Mouse (Mus musculus) thymus, postnatal 36 days (tissue): Measurements from ENCODE around the gene Castor1.

ENCODE experiments used
- DNase-seq, 2 experiments: peaks; one replicate each; pipeline ENCODE4 v3.0.0; 2022; ENCODE audit warnings: mixed read lengths in 2 of 2

Gene Castor1

DNA sequence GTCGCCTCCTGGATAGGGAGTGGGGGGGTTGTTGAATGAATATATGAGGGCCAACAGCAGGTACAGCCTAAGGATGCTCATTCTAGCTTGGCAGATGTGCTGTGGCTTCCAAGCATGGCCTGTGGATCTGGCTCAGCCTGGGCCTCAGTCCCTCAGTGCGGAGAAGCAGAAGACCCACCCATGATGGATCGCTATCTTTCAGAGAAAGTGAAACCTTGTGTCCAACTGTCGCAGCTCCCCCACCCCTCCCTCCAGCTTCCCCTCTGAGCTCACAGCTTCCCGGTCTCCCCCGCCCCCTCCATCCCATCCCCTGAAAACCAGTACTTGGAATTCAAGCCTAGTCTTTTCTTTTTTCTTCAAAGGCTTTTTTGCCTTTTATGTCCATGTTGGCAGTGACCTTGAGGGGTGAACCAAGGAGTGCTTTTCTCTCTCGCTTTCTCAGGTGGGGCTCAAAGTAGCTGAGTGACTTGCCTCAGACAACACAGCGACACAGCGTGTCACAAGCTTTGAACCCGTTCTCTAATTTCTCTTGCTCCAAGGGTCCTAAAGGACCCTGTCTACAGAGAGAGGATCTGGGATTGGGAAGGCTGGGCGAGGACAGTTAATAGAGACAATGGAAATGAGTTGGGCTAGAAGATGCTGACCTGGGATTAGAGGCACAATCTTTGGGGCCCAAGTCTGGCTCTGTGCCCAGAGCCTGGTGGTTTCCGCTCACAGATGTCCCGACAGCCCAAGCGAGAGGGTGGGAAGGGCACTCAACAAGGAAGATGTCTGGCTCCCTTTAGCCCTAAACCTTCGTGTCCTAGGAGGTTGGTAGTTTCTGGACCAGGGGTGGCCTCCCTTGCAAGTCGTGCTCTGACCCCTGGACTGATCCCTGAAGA is 17.9 kb downstream of the Castor1 start, which contains the start of gene Osm:
TSS of gene Osm (plus strand) at position 756 of the 881 bp plus-strand sequence.
- peak; percentile 55 to 60 for DNase-seq

DNA sequence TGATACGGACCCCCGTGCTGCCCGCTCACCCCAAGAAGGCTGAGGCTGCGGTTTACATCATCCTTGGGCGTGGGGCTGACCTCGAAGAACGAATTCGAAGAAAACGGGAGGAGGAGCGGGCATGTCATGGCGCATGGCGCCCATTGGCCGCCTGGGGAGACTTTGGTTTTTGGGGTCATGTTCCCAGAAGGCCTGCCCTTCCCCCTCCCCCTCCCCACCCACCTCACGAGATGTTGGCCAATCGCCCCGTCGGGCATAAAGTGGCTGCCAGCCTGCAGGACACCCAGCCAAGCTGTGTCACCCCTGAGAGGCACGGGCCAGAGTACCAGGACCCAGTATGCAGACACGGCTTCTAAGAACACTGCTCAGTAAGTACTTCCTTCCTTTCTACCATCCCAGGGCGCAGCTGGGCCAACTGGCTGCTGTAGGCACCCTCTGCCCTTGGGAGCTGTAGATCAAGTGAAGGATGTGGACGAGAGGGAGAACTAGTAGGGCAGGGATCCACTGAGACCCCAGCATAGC is 18.6 kb downstream of the Castor1 start:
- DNase-seq: peak; percentile 46 to 53

DNA sequence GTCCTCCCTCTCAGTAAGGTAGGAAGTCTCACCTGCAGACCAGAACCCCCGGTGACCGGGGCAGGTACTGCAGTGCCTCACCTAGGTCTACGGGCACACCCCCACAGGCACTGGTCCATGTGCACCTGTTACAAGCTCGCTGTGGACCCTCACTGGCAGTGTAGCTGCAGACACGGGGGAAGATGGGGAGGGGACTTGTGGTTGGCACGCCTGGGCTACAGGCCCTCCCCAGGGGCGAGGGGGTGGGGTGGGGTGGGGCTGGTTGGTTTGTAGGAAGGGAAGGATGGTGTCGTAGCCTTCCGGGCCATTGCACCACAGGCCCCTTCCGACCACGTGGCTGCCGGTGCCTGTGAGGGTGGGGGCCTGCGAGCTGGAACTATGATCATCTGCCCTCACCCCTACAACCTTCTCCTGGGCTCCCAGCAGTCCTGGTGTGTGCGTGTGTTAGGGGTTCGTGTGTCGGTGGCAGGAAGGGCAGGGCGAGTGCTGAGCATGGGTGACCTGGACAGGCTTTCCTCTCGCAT is 19.4 kb downstream of the Castor1 start:
- DNase-seq: peak; percentile 66 to 80

DNA sequence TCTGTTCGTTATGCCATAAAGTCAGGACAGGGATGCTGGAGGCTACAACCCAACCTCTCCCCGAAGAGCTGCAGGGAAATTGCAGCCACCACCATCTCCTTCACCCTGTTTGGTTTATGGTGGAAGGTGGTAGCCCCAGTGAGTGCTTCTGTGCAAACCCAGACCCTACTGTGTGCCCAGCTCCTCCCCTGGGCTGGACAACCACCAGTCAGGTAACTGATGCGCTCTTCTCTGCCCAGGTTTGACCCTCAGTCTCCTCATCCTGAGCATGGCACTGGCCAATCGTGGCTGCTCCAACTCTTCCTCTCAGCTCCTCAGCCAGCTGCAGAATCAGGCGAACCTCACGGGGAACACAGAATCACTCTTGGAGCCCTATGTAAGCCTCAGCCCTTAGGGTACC is 20.1 kb downstream of the Castor1 start:
- no peak for DNase-seq

DNA sequence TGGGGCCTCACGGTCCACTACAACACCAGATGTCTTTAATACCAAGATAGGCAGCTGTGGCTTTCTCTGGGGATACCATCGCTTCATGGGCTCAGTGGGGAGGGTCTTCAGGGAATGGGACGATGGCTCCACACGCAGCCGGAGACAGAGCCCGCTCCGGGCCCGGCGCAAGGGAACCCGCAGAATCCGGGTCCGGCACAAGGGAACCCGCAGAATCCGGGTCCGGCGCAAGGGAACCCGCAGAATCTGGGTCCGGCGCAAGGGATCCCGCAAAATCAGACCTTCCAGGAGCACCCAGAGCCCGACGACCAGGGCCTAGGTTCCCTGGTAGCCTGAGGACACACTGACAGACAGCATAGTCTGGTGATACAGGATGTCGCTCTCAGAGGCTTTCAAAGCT is 21.7 kb downstream of the Castor1 start:
- DNase-seq: no peak

DNA sequence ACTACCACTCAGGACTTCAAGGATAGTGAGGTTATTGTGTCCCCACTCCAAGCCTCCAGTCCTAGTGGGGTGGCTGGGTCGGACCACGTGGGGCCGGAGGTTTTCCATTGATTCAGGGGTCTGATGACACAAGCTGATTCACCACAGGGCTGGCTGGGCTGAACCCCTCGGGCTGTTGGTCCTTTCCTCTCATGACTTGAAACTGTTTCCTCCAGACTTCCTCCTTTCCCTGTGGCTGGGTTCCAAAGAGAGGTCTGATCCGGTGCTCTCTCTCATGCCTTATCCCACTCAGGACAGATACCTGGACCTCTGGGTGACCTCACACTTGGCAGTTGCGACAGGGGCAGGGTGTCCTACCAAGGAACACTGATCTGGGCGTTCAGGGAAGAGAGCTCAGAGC is 22.1 kb downstream of the Castor1 start:
- no peak for DNase-seq

DNA sequence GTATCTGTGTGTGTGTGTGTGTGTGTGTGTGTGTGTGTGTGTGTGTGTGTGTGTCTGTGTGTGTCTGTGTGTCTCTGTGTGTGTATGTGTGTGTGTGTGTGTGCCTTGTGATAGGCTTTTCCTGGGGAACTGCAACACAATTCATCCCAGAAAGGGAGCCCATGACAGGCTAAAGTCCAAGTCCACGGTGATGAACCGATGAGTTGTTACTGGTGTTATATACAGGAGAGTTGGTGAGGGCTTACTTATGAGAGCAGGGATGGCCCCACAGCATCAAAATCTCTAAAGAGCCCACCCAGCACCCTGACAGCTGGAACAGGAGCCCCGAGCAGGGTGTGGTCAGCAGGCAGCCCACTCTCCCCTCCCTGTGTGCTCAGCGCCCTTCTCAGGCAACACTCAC is 23.2 kb downstream of the Castor1 start:
- DNase-seq: no peak

DNA sequence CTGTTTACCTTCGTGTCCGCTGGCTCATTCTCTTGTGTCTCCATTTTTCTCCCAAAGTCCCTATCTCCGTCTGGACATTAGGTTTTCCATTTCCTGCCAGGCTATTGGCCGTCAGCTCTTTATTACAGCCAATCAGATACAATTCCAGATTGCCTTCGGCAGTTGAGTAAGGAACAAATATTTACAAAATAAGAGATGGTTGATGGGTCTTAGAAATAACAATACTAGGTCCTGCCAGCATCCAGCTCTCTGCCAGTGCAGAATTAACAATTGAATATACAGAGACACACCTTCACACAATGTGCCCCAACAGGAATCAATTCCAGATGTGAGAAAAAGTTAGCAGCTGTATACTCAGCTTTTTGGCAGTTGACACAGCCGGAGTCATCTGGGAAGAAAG is 28.1 kb downstream of the Castor1 start:
- DNase-seq: no peak

DNA sequence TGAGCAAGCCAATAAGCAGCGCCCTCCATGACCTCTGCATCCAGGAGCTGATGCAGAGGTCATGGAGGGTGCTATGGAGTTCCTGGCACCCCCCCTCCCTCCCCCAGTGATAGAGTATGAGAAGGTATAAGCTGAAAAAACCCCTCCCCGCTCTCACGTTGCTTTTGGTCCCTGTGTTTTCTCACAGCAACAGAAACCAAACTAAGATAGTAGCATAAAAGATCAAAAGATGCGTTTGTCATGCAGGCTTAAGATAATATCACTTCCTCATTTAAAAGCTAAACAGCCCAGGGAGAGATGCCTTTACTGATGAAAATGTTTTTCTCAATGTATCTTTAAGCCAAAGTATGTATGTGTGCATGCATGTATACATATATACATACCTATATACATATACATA is 28.6 kb downstream of the Castor1 start:
- DNase-seq: no peak

DNA sequence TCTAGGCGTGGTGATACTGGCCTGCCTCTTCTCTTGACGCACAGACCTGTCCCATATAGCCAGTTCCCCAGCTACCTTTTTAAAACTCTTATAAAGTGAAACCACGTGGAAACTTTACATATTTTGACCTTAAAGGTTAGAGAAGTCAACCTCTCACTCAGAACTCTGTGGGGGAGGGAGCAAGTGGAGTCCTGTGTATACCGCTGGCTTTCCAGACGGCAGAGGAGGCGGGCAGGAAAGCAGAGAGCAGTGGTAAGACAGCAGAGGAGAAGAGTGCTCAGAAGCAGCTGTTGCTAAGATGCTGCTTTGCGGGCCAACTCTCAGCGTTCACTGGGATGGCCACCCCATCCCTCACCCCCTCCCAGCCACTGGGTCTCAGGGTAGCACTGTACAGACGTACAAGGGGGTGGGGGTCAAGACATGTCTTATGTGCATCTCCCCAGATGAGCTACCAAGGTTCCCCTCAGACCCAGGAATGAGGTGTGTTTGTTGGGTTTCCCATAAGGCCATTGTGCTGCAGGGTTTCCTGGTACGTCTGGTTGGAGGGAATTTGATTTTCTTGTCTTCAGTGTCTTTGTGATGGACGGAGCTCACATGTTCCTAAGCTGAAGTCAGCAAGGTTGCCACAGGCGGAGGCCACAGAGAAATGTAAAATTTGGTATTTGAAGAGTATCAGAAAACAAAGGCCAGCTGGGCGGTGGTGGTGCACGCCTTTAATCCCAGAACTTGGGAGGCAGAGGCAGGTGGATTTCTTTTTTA is 29.4 kb downstream of the Castor1 start:
- peak; percentile 36 to 53 for DNase-seq

DNA sequence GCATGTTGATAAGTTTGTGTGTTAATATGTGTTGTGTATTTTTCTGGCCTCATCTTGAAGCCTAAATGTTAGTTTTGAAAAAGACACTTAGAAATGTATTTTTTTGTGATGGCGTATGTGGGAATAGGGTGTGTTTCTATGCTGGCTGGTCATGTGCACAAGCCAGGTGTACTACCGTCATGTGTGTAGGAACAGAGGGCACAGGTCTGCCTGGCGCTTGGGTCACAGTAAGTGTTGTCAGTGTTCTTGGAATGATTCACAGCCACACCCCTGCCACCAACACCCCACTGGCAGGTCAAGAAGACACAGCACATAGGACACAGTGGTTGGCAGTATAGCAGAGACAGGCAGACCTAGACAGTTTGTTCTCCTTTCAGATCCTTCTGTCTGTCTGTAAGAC is 31.1 kb downstream of the Castor1 start:
- DNase-seq: no peak

DNA sequence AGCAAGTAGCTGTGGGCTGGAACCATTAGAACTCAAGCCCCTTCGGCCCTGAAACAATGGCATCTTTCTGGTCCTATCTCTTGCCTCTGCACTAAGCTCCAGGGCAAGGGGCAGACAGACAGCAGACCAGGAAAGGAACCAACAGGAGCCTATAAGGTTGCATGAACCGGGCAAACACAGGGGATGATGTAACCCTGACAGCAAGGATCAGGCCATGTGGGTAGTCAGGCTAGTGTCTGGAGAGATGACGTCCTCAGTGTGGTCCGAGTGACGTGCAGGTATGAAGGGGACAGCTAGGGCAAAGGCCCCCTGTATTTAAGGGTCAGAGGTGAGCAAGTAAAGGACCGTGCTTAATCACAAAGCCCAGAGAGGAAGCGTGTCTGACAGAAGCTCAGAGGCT is 32.3 kb downstream of the Castor1 start:
- DNase-seq: no peak

DNA sequence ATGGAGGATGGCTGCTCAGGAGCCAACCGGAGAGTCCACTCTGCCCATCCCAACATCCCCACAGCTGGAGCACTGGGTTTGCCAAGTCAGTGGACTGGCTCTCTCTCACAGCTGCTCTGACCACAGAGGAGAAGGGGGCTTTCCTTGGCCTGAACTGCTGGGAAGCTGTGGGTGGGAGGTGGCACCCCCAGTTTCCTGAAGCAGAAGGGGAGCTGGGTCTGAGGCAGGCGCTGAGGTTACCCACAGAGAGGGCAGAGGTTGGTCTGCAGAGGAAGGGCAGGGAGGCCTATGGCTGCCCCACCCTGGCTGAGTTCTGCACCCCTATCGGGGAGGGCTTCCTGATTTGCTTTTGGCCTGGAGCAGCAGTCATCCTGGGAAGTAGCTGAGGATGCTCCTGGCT is 33.4 kb downstream of the Castor1 start:
- no peak for DNase-seq

DNA sequence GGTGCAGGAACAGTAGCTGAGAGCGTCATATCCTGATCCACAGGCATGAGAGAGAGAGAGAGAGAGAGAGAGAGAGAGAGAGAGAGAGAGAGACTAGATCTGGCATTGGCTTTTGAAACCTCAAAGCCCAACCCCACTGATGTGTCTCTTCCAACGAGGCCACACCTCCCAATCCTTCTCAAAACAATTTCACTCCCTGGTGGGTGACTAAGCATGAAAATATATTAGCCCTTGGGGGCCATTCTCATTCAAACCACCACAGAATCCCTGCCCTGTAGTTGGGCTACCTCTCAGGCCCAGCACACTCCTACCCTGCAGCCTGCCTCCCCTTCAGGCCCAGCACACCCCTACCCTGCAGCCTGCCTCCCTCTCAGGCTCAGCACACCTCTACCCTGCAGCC is 34.9 kb downstream of the Castor1 start:
- no peak for DNase-seq

DNA sequence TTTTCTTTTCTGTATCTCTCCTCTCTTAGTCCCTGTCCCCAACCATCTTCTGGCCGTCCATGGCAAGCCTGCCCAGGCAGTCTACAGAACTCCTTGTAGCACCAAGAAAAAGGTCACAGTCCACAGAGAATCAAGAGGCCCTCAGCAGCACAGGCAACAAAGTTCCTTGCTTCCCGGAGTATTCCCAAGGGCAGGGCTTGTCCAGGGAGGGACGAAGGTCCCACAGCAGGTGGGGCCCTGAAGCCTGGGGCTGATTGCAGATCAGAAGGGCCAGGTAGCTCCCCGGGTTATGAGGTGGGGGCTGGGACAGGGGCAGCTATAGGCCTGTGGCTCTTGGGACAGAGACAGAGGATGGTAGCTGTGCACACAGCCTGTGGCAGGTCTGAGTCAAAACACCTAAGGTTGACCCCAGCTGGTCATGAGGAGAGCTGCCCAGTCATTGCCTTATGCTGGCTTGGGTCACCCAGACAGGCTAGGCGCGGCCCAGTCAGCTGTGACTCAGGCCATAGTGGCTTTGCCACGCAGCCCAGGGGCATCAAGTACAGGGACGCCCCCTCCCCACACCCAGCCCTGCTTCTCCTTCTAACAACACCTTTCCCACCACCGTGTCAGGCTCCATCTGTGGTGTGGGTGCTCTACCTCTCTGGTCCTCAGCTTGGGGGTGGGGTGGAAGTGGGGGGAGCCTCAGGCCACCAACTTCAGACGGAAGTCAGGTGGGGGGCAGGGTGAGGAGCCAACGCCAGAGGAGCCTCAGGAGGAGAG is 39.0 kb downstream of the Castor1 start, which contains the start of gene Lif:
TSS of gene Lif (plus strand) at position 712 of the 762 bp plus-strand sequence.
- DNase-seq: no peak

DNA sequence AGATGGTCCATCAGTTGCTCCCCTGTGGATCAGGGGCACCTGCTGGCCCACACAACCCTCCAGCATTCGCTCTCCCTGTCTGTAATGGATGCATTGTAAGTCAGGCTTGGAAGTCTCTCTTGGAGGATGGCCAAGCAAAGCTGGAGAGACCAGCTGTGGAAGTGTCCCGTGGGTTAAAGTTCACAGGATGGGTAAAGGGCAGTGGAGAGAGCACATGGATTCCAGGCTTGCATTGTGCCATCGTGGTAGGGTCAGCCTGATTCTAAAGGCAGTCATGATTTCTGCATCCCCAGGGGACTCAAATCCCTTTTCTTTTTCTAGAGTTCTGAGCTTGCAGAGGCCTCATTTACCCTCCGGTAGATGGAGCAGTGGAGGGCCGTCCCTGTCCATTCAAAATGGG is 39.7 kb downstream of the Castor1 start:
- no peak for DNase-seq

DNA sequence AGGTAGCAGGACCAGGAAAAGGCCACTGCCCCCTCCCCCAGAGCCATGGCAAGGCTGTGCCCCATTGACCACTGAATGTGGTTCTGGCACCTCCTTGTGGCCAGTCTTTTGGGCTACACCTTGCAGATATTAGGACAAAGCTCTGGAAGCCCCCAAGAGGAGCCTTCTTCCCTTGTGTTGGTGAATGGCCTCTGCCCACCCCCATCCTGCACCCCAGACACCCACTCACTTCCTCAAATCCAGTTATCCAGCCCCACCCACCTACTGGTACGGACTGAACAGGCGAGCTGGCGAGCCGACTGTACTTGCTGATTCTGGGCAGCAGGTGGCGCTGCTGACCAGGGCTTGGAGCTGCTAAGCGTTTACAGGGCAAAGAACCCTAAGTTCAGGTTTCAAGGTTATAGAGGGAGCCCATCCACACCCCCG is 40.6 kb downstream of the Castor1 start:
- DNase-seq: peak; percentile 84 to 85

DNA sequence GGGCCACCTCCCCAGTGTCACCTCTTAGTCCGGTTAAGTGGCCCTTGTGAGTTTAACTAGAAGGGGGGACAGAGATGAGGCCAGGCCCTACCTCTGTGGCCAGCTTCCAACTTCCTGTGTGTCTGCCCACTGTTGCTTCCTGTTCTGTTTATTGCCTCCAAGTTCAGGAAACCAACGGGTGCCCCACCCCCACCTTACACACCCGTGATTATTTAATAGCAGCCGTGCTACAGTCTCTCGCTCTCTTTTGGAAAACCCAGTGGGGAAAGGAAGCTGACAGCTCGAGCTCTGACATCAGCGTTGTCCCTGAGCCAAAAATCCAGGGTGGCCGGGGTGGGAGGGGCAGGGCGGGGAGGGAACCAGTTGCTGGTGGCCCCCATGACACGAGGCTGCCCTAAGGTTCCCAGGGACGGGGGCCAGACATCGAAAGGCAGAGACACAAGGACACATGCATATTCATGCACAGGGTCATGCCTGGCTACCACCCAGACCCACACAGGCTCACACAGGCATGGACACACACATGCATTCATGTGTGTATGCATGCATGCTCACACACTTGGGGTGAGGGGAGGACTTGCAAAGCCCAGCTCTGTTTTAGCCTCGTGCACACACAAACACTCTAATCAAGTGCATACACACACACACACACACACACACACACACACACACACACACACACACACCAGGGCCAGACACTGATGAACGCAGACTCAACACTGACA is 42.6 kb downstream of the Castor1 start:
- DNase-seq: no peak

DNA sequence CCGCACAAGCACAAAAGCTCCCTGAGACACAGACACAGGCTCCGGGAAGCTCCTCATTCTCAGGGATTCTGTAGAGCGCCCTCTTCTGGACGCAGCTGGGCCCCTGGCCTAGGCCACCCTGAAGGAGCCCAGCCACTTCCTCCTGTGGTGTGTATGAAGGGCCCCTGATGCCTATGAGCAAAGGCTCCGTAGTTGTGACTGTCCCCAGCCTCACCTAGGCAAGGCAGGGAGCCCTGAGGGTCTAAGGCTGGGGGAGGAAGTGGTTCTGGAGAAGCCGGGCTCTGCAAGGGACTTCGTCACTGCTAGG is 43.1 kb downstream of the Castor1 start:
- DNase-seq: peak; percentile 69 to 70

DNA sequence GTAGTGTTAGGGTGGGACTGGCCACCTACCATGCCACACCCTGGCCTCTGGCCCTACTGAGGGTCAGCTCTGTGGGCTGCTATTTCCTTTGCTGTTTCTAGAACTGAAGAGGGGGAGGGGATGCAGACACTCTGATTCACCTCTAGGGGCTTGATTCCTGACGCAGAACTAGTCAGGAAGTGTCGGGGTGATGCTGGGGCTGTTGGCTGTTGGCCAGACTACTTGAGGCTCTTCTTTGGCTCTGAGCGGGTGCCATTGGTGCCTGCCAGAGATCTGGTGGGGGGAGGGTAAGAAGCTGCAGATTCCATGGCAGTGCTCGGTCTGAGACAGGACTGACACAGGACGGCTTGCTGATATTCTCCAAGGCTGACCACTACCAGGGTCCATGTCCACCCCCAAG is 43.9 kb downstream of the Castor1 start:
- no peak for DNase-seq

DNA sequence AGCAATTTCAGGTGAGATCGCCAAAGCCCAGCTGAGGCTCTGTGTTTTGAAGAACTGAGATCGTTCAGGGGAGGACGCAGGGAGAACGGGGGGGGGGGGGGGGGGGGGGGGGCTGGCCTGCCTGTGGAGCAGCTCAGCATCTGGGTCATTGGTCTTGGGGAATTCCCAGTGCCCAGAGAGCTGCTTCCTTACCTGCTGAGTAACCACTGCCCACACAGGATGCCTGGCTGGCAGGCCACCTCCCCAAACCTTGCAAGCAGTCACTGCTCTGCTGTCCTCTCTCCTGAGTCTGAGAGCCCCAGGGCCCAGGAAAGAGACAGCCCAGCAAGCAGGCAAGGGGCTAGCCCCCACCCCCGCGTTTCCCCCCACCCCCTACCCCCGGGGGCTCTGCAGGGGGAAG is 44.8 kb downstream of the Castor1 start:
- DNase-seq: no peak

DNA sequence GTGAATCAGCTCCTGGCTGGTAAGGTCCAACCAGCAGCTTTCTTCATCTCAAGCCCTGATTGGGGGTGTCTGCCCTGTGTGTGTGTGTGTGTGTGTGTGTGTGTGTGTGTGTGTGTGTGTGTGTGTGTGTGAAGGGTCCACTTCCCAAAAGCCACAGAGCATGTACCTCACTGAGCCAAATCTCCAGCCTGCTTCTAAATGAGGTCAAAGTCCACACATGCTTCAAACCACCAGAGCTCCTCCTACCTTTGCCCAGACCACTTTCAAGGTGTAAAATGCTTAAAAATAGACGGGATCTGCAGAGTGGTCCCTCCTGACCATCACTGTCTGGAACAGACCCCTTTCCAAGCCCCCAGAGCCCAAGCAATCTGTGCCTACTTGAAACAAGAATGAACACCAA is 45.3 kb downstream of the Castor1 start:
- DNase-seq: no peak
